Mouse (Mus musculus): ENCODE measurements around the gene Eya2. TPM values are rescaled to one million over a fixed set of nuclear protein-coding genes. Genes with fewer than 3 reads are reported as not detected.

The Eya2 gene
- polyA plus RNA-seq, 1 experiment from 2014 or later: 7.8 TPM

- no peak for ATAC-seq (ENCODE audit: insufficient read depth, low FRiP score)
- H3K9me3 ChIP-seq (replicated peaks; ENCODE audit: control insufficient read depth, low read length): no peaks in the 10 kb centered on the region
- no peak overlapping the region for H3K4me2 ChIP-seq (ENCODE audit: low read depth, low read length)
- H3K27ac ChIP-seq (ENCODE audit: low read length): no peak overlapping the region
- H3K27me3 ChIP-seq (ENCODE audit: control insufficient read depth, insufficient read depth, low read length): no peaks in the 10 kb centered on the region
- H3K4me1 ChIP-seq (ENCODE audit: control insufficient read depth, insufficient read depth, low read length): no peaks in the 10 kb centered on the region
- WGBS: 56% methylated on average over 9 of the region's 9 CpGs
- H3K9ac ChIP-seq (ENCODE audit: low read length): no peak overlapping the region
- H3K36me3 ChIP-seq (ENCODE audit: control insufficient read depth, insufficient read depth, low read length): no peaks in the 10 kb centered on the region
- no peak overlapping the region for H3K4me3 ChIP-seq (replicated peaks; ENCODE audit: low read length)
Measured at GRCm38 (mm10) chr2:165703033-165703805, 108.4 kb downstream of the Eya2 start.

GRCm38 (mm10) chr2:165708266-165708665, 113.4 kb downstream of the Eya2 start:
- no peak overlapping the region for H3K4me3 ChIP-seq (replicated peaks; ENCODE audit: low read length)
- no peak overlapping the region for H3K27ac ChIP-seq (ENCODE audit: low read length)
- H3K4me1 ChIP-seq (ENCODE audit: control insufficient read depth, insufficient read depth, low read length): no peaks in the 10 kb centered on the region
- no peaks in the 10 kb centered on the region for H3K9me3 ChIP-seq (replicated peaks; ENCODE audit: control insufficient read depth, low read length)
- no peaks in the 10 kb centered on the region for H3K27me3 ChIP-seq (ENCODE audit: control insufficient read depth, insufficient read depth, low read length)
- WGBS: 67% methylated on average over 9 of the region's 9 CpGs
- H3K9ac ChIP-seq (ENCODE audit: low read length): no peak overlapping the region
- H3K36me3 ChIP-seq (ENCODE audit: control insufficient read depth, insufficient read depth, low read length): no peaks in the 10 kb centered on the region
- no peak for ATAC-seq (ENCODE audit: insufficient read depth, low FRiP score)
- no peak overlapping the region for H3K4me2 ChIP-seq (ENCODE audit: low read depth, low read length)

GRCm38 (mm10) chr2:165716688-165717087, 121.9 kb downstream of the Eya2 start:
- H3K9me3 ChIP-seq (replicated peaks; ENCODE audit: control insufficient read depth, low read length): no peaks in the 10 kb centered on the region
- ATAC-seq (ENCODE audit: insufficient read depth, low FRiP score): no peak
- no peak overlapping the region for H3K27ac ChIP-seq (ENCODE audit: low read length)
- H3K27me3 ChIP-seq (ENCODE audit: control insufficient read depth, insufficient read depth, low read length): no peaks in the 10 kb centered on the region
- no peak overlapping the region for H3K4me2 ChIP-seq (ENCODE audit: low read depth, low read length)
- H3K36me3 ChIP-seq (ENCODE audit: control insufficient read depth, insufficient read depth, low read length): no peaks in the 10 kb centered on the region
- WGBS: 86% methylated on average over 6 of the region's 6 CpGs
- H3K4me3 ChIP-seq (replicated peaks; ENCODE audit: low read length): no peak overlapping the region
- H3K4me1 ChIP-seq (ENCODE audit: control insufficient read depth, insufficient read depth, low read length): no peaks in the 10 kb centered on the region
- H3K9ac ChIP-seq (ENCODE audit: low read length): no peak overlapping the region

GRCm38 (mm10) chr2:165717182-165718176, 122.6 kb downstream of the Eya2 start:
- Histone ChIP-seq H3K4me1 (ENCODE audit: control insufficient read depth, insufficient read depth, low read length) (no peaks in the 10 kb centered on the region), H3K9ac (ENCODE audit: low read length) (no peak overlapping the region), H3K36me3 (ENCODE audit: control insufficient read depth, insufficient read depth, low read length) (no peaks in the 10 kb centered on the region), H3K4me3 (replicated peaks; ENCODE audit: low read length) (no peak overlapping the region), H3K27me3 (ENCODE audit: control insufficient read depth, insufficient read depth, low read length) (no peaks in the 10 kb centered on the region), H3K27ac (ENCODE audit: low read length) (no peak overlapping the region), H3K9me3 (replicated peaks; ENCODE audit: control insufficient read depth, low read length) (no peaks in the 10 kb centered on the region), H3K4me2 (ENCODE audit: low read depth, low read length) (no peak overlapping the region)
- 63% methylated on average over 23 of the region's 23 CpGs for WGBS
- no peak for ATAC-seq (ENCODE audit: insufficient read depth, low FRiP score)

- WGBS: 51% methylated on average over 8 of the region's 8 CpGs
- H3K9me3 ChIP-seq (replicated peaks; ENCODE audit: control insufficient read depth, low read length): no peaks in the 10 kb centered on the region
- no peak overlapping the region for H3K4me2 ChIP-seq (ENCODE audit: low read depth, low read length)
- H3K4me1 ChIP-seq (ENCODE audit: control insufficient read depth, insufficient read depth, low read length): no peaks in the 10 kb centered on the region
- H3K4me3 ChIP-seq (replicated peaks; ENCODE audit: low read length): no peak overlapping the region
- no peak overlapping the region for H3K9ac ChIP-seq (ENCODE audit: low read length)
- ATAC-seq (ENCODE audit: insufficient read depth, low FRiP score): no peak
- H3K27ac ChIP-seq (ENCODE audit: low read length): no peak overlapping the region
- no peaks in the 10 kb centered on the region for H3K36me3 ChIP-seq (ENCODE audit: control insufficient read depth, insufficient read depth, low read length)
- H3K27me3 ChIP-seq (ENCODE audit: control insufficient read depth, insufficient read depth, low read length): no peaks in the 10 kb centered on the region
Measured at GRCm38 (mm10) chr2:165719382-165719781, 124.5 kb downstream of the Eya2 start.

- WGBS: 78% methylated on average over 5 of the region's 5 CpGs
- Histone ChIP-seq H3K4me1 (ENCODE audit: control insufficient read depth, insufficient read depth, low read length) (no peaks in the 10 kb centered on the region), H3K4me3 (replicated peaks; ENCODE audit: low read length) (no peak overlapping the region), H3K27ac (ENCODE audit: low read length) (no peak overlapping the region), H3K9me3 (replicated peaks; ENCODE audit: control insufficient read depth, low read length) (no peaks in the 10 kb centered on the region), H3K4me2 (ENCODE audit: low read depth, low read length) (no peak overlapping the region), H3K9ac (ENCODE audit: low read length) (no peak overlapping the region), H3K27me3 (ENCODE audit: control insufficient read depth, insufficient read depth, low read length) (no peaks in the 10 kb centered on the region), H3K36me3 (ENCODE audit: control insufficient read depth, insufficient read depth, low read length) (no peaks in the 10 kb centered on the region)
- ATAC-seq (ENCODE audit: insufficient read depth, low FRiP score): no peak
Measured at GRCm38 (mm10) chr2:165721941-165722340, 127.1 kb downstream of the Eya2 start.

GRCm38 (mm10) chr2:165732552-165733238, 137.9 kb downstream of the Eya2 start:
- WGBS: 68% methylated on average over 18 of the region's 18 CpGs
- no peak overlapping the region for H3K9ac ChIP-seq (ENCODE audit: low read length)
- no peak overlapping the region for H3K4me3 ChIP-seq (replicated peaks; ENCODE audit: low read length)
- no peak overlapping the region for H3K27ac ChIP-seq (ENCODE audit: low read length)
- H3K9me3 ChIP-seq (replicated peaks; ENCODE audit: control insufficient read depth, low read length): no peaks in the 10 kb centered on the region
- no peak overlapping the region for H3K4me2 ChIP-seq (ENCODE audit: low read depth, low read length)
- H3K27me3 ChIP-seq (ENCODE audit: control insufficient read depth, insufficient read depth, low read length): no peaks in the 10 kb centered on the region
- peaks cover 3% of the 10 kb centered on the region; the same call in 1 of the 2 replicates for H3K4me1 ChIP-seq (ENCODE audit: control insufficient read depth, insufficient read depth, low read length)
- ATAC-seq (ENCODE audit: insufficient read depth, low FRiP score): no peak
- H3K36me3 ChIP-seq (ENCODE audit: control insufficient read depth, insufficient read depth, low read length): no peaks in the 10 kb centered on the region

GRCm38 (mm10) chr2:165733701-165734100, 138.9 kb downstream of the Eya2 start:
- Histone ChIP-seq H3K4me3 (replicated peaks; ENCODE audit: low read length) (no peak overlapping the region), H3K27me3 (ENCODE audit: control insufficient read depth, insufficient read depth, low read length) (no peaks in the 10 kb centered on the region), H3K27ac (ENCODE audit: low read length) (no peak overlapping the region), H3K4me1 (ENCODE audit: control insufficient read depth, insufficient read depth, low read length) (peaks cover 3% of the 10 kb centered on the region; the same call in 1 of the 2 replicates), H3K36me3 (ENCODE audit: control insufficient read depth, insufficient read depth, low read length) (no peaks in the 10 kb centered on the region), H3K9ac (ENCODE audit: low read length) (no peak overlapping the region), H3K4me2 (ENCODE audit: low read depth, low read length) (no peak overlapping the region), H3K9me3 (replicated peaks; ENCODE audit: control insufficient read depth, low read length) (no peaks in the 10 kb centered on the region)
- 64% methylated on average over 8 of the region's 8 CpGs for WGBS
- ATAC-seq (ENCODE audit: insufficient read depth, low FRiP score): no peak

Data from stomach, embryonic 16.5 days (tissue).